Mouse (Mus musculus): ENCODE measurements around the gene Olfr935. TPM values are rescaled to one million over a fixed set of nuclear protein-coding genes. Genes with fewer than 3 reads are reported as not detected.

Olfr935 gene
- not detected in 2 replicates for polyA plus RNA-seq (2014; fragmentation: Nextera tagmentation; extraction: Ambion mirVana)

DNA sequence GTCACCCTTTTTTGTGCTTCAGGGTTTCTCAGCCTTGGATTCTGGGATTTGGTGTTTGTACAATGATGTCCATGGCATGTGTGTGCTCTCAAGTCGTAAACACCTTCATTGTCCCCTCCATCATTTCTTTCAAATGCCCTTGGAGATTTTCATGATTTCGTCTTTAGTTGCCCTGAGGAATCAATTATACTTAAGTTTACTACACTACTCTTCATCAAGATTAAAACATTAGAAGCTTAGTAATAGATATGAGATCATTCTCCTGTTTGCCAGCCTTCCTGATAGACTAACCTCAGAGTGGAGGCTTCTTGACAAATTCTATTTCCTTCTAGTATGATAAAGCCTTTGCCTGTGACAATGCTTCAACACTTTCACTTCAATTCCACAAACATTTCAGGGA, at the start of gene Olfr935:
Olfr935 (minus strand) TSS at position 101 of the 400 bp plus-strand sequence.
- H3K9ac ChIP-seq (replicated peaks; ENCODE audit: low read length): no peak within 1 kb of the TSS
- no peaks in the 10 kb centered on the region for H3K27me3 ChIP-seq (ENCODE audit: control insufficient read depth, insufficient read depth, low read length)
- no peaks in the 10 kb centered on the region for H3K9me3 ChIP-seq (replicated peaks; ENCODE audit: control insufficient read depth, low read length)
- H3K4me1 ChIP-seq (ENCODE audit: control insufficient read depth, insufficient read depth, low read length): no peaks in the 10 kb centered on the region
- ATAC-seq (replicated peaks; ENCODE audit: insufficient number of reproducible peaks, low FRiP score, low TSS enrichment, low read depth) (no peak), DNase-seq (ENCODE audit: low spot score) (no peak)
- no peak within 1 kb of the TSS for H3K4me3 ChIP-seq (ENCODE audit: low read depth, low read length)
- no peak within 1 kb of the TSS for H3K4me2 ChIP-seq (ENCODE audit: low read depth, low read length)
- H3K27ac ChIP-seq (replicated peaks; ENCODE audit: low read depth, low read length): no peak within 1 kb of the TSS
- no peaks in the 10 kb centered on the region for H3K36me3 ChIP-seq (replicated peaks; ENCODE audit: control insufficient read depth, insufficient read depth, low read depth, low read length)
- WGBS: 73% methylated on average over 2 of the region's 2 CpGs

DNA sequence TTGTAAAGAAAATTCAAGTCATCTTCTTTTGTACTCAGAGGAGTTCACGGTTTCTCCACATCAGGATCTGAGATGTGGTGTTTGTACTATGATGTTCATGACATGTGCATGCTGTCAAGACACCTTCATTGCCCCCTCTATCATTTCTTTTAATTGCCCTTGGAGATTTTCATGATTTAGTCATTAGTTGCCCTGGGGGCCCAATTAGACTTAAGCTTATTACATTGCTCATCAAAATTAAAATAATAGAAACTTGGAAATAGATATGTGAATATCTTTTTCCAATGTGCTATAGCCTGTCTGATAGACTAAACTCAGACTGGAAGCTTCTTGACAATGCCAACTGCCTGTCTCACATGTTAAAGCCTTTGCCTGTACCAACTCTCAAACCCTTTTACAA, 23.8 kb upstream of the Olfr935 start, which contains the start of gene Olfr146:
Olfr146 (minus strand) TSS at position 101 of the 400 bp plus-strand sequence.
- H3K9ac ChIP-seq (replicated peaks; ENCODE audit: low read length): no peak within 1 kb of the TSS
- no peaks in the 10 kb centered on the region for H3K27me3 ChIP-seq (ENCODE audit: control insufficient read depth, insufficient read depth, low read length)
- H3K9me3 ChIP-seq (replicated peaks; ENCODE audit: control insufficient read depth, low read length): no peaks in the 10 kb centered on the region
- no peaks in the 10 kb centered on the region for H3K36me3 ChIP-seq (replicated peaks; ENCODE audit: control insufficient read depth, insufficient read depth, low read depth, low read length)
- ATAC-seq (replicated peaks; ENCODE audit: insufficient number of reproducible peaks, low FRiP score, low TSS enrichment, low read depth) (no peak), DNase-seq (ENCODE audit: low spot score) (no peak)
- H3K27ac ChIP-seq (replicated peaks; ENCODE audit: low read depth, low read length): no peak within 1 kb of the TSS
- no peaks in the 10 kb centered on the region for H3K4me1 ChIP-seq (ENCODE audit: control insufficient read depth, insufficient read depth, low read length)
- 79% methylated on average over 1 of the region's 1 CpGs for WGBS
- H3K4me3 ChIP-seq (ENCODE audit: low read depth, low read length): no peak within 1 kb of the TSS
- H3K4me2 ChIP-seq (ENCODE audit: low read depth, low read length): no peak within 1 kb of the TSS

DNA sequence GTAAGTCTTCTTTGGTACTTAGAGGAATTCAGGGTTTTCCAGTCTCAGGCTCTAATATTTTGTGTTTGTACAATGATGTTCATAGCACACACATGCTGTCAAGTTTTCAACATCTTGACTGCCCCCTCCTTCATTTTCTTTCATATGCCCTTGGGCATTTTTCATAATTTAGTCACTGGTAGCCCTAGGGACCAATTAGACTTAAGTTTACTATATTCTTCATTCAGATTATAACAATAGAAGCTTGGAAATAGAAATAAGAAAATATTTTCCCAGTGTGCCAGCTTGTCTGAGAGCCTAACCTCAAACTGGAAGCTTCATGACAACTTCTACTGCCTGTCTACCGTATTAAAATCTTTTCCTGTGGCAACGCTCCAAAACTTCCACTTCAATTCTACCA, 11.3 kb downstream of the Olfr935 start, which contains the start of gene Olfr934:
Olfr934 (minus strand) TSS at position 101 of the 400 bp plus-strand sequence.
- Histone ChIP-seq H3K9me3 (replicated peaks; ENCODE audit: control insufficient read depth, low read length) (no peaks in the 10 kb centered on the region), H3K27ac (replicated peaks; ENCODE audit: low read depth, low read length) (no peak within 1 kb of the TSS), H3K36me3 (replicated peaks; ENCODE audit: control insufficient read depth, insufficient read depth, low read depth, low read length) (no peaks in the 10 kb centered on the region), H3K4me3 (ENCODE audit: low read depth, low read length) (no peak within 1 kb of the TSS), H3K27me3 (ENCODE audit: control insufficient read depth, insufficient read depth, low read length) (no peaks in the 10 kb centered on the region), H3K4me1 (ENCODE audit: control insufficient read depth, insufficient read depth, low read length) (no peaks in the 10 kb centered on the region), H3K4me2 (ENCODE audit: low read depth, low read length) (no peak within 1 kb of the TSS), H3K9ac (replicated peaks; ENCODE audit: low read length) (no peak within 1 kb of the TSS)
- ATAC-seq (replicated peaks; ENCODE audit: insufficient number of reproducible peaks, low FRiP score, low TSS enrichment, low read depth) (no peak), DNase-seq (ENCODE audit: low spot score) (no peak)
- WGBS: 95% methylated on average over 2 of the region's 2 CpGs

DNA sequence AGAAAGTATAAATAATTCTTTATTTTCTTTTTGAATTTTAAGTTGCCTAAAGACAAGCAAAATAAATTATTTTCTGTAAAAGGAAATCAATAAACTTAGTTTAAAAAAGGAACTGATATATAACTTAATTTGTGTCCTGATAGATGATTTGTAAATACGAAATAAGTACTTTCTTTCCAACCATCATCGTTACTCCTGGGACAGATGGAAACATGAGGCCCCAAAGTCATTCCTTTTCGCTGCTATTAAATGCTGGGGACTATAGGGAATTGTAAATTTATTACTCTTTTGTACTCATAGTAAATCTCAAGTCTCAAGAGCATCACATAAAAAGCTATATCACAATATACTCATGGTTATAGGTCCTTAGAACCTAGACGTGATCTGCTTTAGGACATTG, 27.5 kb downstream of the Olfr935 start, which contains the start of gene Olfr933:
Olfr933 (plus strand) TSS at position 301 of the 400 bp plus-strand sequence.
- Histone ChIP-seq H3K4me2 (ENCODE audit: low read depth, low read length) (no peak within 1 kb of the TSS), H3K27me3 (ENCODE audit: control insufficient read depth, insufficient read depth, low read length) (no peaks in the 10 kb centered on the region), H3K4me3 (ENCODE audit: low read depth, low read length) (no peak within 1 kb of the TSS), H3K9me3 (replicated peaks; ENCODE audit: control insufficient read depth, low read length) (no peaks in the 10 kb centered on the region), H3K9ac (replicated peaks; ENCODE audit: low read length) (no peak within 1 kb of the TSS), H3K4me1 (ENCODE audit: control insufficient read depth, insufficient read depth, low read length) (no peaks in the 10 kb centered on the region), H3K36me3 (replicated peaks; ENCODE audit: control insufficient read depth, insufficient read depth, low read depth, low read length) (no peaks in the 10 kb centered on the region), H3K27ac (replicated peaks; ENCODE audit: low read depth, low read length) (no peak within 1 kb of the TSS)
- no peak for DNase-seq (ENCODE audit: low spot score)
- 87% methylated on average over 4 of the region's 4 CpGs for WGBS
- no peak for ATAC-seq (replicated peaks; ENCODE audit: insufficient number of reproducible peaks, low FRiP score, low TSS enrichment, low read depth)

DNA sequence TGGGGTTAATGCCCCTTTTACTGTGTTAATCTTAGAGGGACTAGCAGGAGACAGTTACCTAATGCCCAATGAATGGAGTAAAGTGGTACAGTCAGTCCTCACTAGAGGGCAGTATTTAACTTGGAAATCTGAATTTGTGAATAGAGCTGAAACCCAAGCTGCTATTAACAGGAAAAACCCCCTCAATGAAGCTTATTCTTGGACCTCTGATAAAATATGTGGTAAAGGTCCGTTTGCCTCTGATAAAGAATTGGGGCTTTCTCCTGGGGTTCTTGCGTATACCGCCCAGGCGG, 45.4 kb downstream of the Olfr935 start:
- no peaks in the 10 kb centered on the region for H3K27me3 ChIP-seq (ENCODE audit: control insufficient read depth, insufficient read depth, low read length)
- ATAC-seq (replicated peaks; ENCODE audit: insufficient number of reproducible peaks, low FRiP score, low TSS enrichment, low read depth) (no peak), DNase-seq (ENCODE audit: low spot score) (peak; percentile 23)
- no peaks in the 10 kb centered on the region for H3K36me3 ChIP-seq (replicated peaks; ENCODE audit: control insufficient read depth, insufficient read depth, low read depth, low read length)
- no peak overlapping the region for H3K27ac ChIP-seq (replicated peaks; ENCODE audit: low read depth, low read length)
- no peaks in the 10 kb centered on the region for H3K4me1 ChIP-seq (ENCODE audit: control insufficient read depth, insufficient read depth, low read length)
- 82% methylated on average over 4 of the region's 4 CpGs for WGBS
- no peak overlapping the region for H3K4me2 ChIP-seq (ENCODE audit: low read depth, low read length)
- H3K4me3 ChIP-seq (ENCODE audit: low read depth, low read length): no peak overlapping the region
- H3K9me3 ChIP-seq (replicated peaks; ENCODE audit: control insufficient read depth, low read length): no peaks in the 10 kb centered on the region
- H3K9ac ChIP-seq (replicated peaks; ENCODE audit: low read length): no peak overlapping the region

DNA sequence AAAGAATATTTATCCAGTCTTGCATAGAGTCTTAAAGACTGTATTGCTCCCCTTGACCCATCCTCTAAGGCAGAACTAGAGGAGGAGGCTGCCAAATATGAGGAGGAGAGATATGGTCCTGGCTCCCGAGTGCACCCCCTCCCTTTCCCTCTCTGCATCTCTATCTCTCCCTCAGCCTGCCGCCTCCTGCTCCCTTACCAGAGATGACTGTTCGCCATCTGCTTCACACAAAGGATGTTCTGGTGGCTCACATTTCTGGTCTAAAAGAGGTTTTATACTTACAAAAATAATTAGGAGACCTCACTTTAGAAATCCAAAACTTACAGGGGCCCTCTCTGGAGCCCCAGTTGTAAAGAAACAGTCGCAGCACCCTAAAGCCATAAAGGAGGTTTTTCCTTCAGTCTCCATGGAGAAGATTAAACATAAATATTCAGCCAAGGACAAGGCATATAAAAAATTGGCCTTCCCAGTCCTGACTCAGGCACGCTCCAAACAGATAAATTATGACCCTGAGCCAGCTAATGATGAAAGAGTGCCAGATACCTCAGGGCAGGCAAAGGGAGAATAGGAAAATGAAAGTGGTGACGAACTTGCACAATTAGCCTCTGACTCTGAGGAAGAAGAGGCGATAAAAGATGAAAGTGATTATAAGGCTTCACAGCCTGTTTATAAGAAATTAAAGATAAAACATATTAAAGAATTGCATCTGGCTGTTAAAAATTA, 45.9 kb downstream of the Olfr935 start:
- ATAC-seq (replicated peaks; ENCODE audit: insufficient number of reproducible peaks, low FRiP score, low TSS enrichment, low read depth): no peak
- DNase-seq (ENCODE audit: low spot score): no peak
- no peaks in the 10 kb centered on the region for H3K27me3 ChIP-seq (ENCODE audit: control insufficient read depth, insufficient read depth, low read length)
- WGBS: 81% methylated on average over 7 of the region's 7 CpGs
- H3K4me1 ChIP-seq (ENCODE audit: control insufficient read depth, insufficient read depth, low read length): no peaks in the 10 kb centered on the region
- no peaks in the 10 kb centered on the region for H3K36me3 ChIP-seq (replicated peaks; ENCODE audit: control insufficient read depth, insufficient read depth, low read depth, low read length)
- H3K27ac ChIP-seq (replicated peaks; ENCODE audit: low read depth, low read length): no peak overlapping the region
- H3K4me3 ChIP-seq (ENCODE audit: low read depth, low read length): no peak overlapping the region
- H3K9me3 ChIP-seq (replicated peaks; ENCODE audit: control insufficient read depth, low read length): no peaks in the 10 kb centered on the region
- H3K4me2 ChIP-seq (ENCODE audit: low read depth, low read length): no peak overlapping the region
- H3K9ac ChIP-seq (replicated peaks; ENCODE audit: low read length): no peak overlapping the region

Small RNA genes within 50 kb of the gene (microRNA-seq; reads per million reads assigned to microRNA genes)
- not detected for gene Gm25529 (ENCODE audit: borderline number of aligned reads)

Other genes with a start within 250 kb of the Olfr935 start
- gene Olfr920, start 247.4 kb downstream of the Olfr935 start, polyA plus RNA-seq (2014; fragmentation: Nextera tagmentation; extraction: Ambion mirVana): not detected in 2 replicates
- not detected in 2 replicates for gene Olfr921, start 226.6 kb downstream of the Olfr935 start, polyA plus RNA-seq (2014; fragmentation: Nextera tagmentation; extraction: Ambion mirVana)
- not detected in 2 replicates for gene Olfr922, start 185.1 kb downstream of the Olfr935 start, polyA plus RNA-seq (2014; fragmentation: Nextera tagmentation; extraction: Ambion mirVana)
- not detected in 2 replicates for gene Olfr923, start 173.1 kb downstream of the Olfr935 start, polyA plus RNA-seq (2014; fragmentation: Nextera tagmentation; extraction: Ambion mirVana)
- gene Olfr924, start 155.2 kb downstream of the Olfr935 start, polyA plus RNA-seq (2014; fragmentation: Nextera tagmentation; extraction: Ambion mirVana): not detected in 2 replicates
- not detected in 2 replicates for gene Olfr26, start 144.6 kb downstream of the Olfr935 start, polyA plus RNA-seq (2014; fragmentation: Nextera tagmentation; extraction: Ambion mirVana)
- gene Olfr926, start 122.6 kb downstream of the Olfr935 start, polyA plus RNA-seq (2014; fragmentation: Nextera tagmentation; extraction: Ambion mirVana): not detected in 2 replicates
- not detected in 2 replicates for gene Olfr930, start 69.9 kb downstream of the Olfr935 start, polyA plus RNA-seq (2014; fragmentation: Nextera tagmentation; extraction: Ambion mirVana)
- not detected in 2 replicates for gene Olfr933, start 27.4 kb downstream of the Olfr935 start, polyA plus RNA-seq (2014; fragmentation: Nextera tagmentation; extraction: Ambion mirVana)
- not detected in 2 replicates for gene Olfr934, start 11.4 kb downstream of the Olfr935 start, polyA plus RNA-seq (2014; fragmentation: Nextera tagmentation; extraction: Ambion mirVana)
- not detected in 2 replicates for gene Olfr146, start 23.7 kb upstream of the Olfr935 start, polyA plus RNA-seq (2014; fragmentation: Nextera tagmentation; extraction: Ambion mirVana)
- gene Olfr937, start 65.3 kb upstream of the Olfr935 start, polyA plus RNA-seq (2014; fragmentation: Nextera tagmentation; extraction: Ambion mirVana): not detected in 2 replicates
- gene Olfr938, start 79.2 kb upstream of the Olfr935 start, polyA plus RNA-seq (2014; fragmentation: Nextera tagmentation; extraction: Ambion mirVana): not detected in 2 replicates
- gene Olfr27, start 128.4 kb upstream of the Olfr935 start, polyA plus RNA-seq (2014; fragmentation: Nextera tagmentation; extraction: Ambion mirVana): not detected in 2 replicates
- not detected in 2 replicates for gene Olfr943, start 166.6 kb upstream of the Olfr935 start, polyA plus RNA-seq (2014; fragmentation: Nextera tagmentation; extraction: Ambion mirVana)
- gene Olfr944, start 202.2 kb upstream of the Olfr935 start, polyA plus RNA-seq (2014; fragmentation: Nextera tagmentation; extraction: Ambion mirVana): not detected in 2 replicates